Mouse (Mus musculus) hindbrain, embryonic 11.5 days (tissue): ENCODE data around the gene Prpf38a. TPM values are rescaled to one million over a fixed set of nuclear protein-coding genes. Genes with fewer than 3 reads are reported as not detected.
A peak's percentile ranks its signal among the peaks of the same experiment; 100 is the strongest.

ENCODE experiments used
- ATAC-seq: fragments of 200-750 bp; cut with Nextera tagmentation; 2 replicates; pipeline ENCODE4 v1.8.0; 2017; ENCODE audit warnings: mild to moderate bottlenecking, moderate TSS enrichment, moderate library complexity; ENCODE audit not compliant: low FRiP score
- DNase-seq: peaks from one replicate; pipeline ENCODE4 v3.0.0-alpha.2; 2015; ENCODE audit warnings: low spot score
- H3K27ac ChIP-seq: fragments of 300-500 bp; sonication (generic); 2 replicates; pipeline ENCODE4 v1.5.1; 2014; ENCODE audit warnings: mild to moderate bottlenecking, low read depth, low read length
- H3K27me3 ChIP-seq: fragments of 300-500 bp; sonication (generic); 2 replicates; pipeline ENCODE4 v1.6.1; 2014; ENCODE audit warnings: mild to moderate bottlenecking, low read length, moderate library complexity, mixed read lengths; ENCODE audit not compliant: control insufficient read depth, insufficient read depth
- H3K36me3 ChIP-seq: fragments of 300-500 bp; sonication (generic); 2 replicates; pipeline ENCODE4 v1.6.1; 2014; ENCODE audit warnings: mild to moderate bottlenecking, low read length, moderate library complexity, mixed read lengths; ENCODE audit not compliant: control insufficient read depth, insufficient read depth
- H3K4me1 ChIP-seq: fragments of 300-500 bp; sonication (generic); replicated peaks from 2 replicates; pipeline ENCODE4 v1.6.1; 2014; ENCODE audit warnings: low read length, mixed read lengths; ENCODE audit not compliant: control insufficient read depth, insufficient read depth
- H3K4me2 ChIP-seq: fragments of 300-500 bp; sonication (generic); replicated peaks from 2 replicates; pipeline ENCODE4 v1.6.1; 2014; ENCODE audit warnings: mild to moderate bottlenecking, low read depth, low read length
- H3K4me3 ChIP-seq: fragments of 300-500 bp; sonication (generic); 2 replicates; pipeline ENCODE4 v1.5.1; 2014; ENCODE audit warnings: low read depth, low read length
- H3K9ac ChIP-seq: fragments of 300-500 bp; sonication (generic); 2 replicates; pipeline ENCODE4 v1.6.1; 2014; ENCODE audit warnings: low read depth, low read length
- H3K9me3 ChIP-seq: fragments of 300-500 bp; sonication (generic); 2 replicates; pipeline ENCODE4 v1.6.1; 2016; ENCODE audit warnings: low read length; ENCODE audit not compliant: control insufficient read depth
- WGBS: fragments of 180-500 bp; shearing (Covaris S2); extraction: QIAGEN DNeasy Blood & Tissue Kit; methylation state at CpG from one replicate; pipeline ENCODE4 v1.1.7; 2014; 5-methylcytosine and 5-hydroxymethylcytosine counted together
- polyA plus RNA-seq: library from polyadenylated mRNA; unstranded; fragments of >200 nt; fragmentation: Nextera tagmentation; extraction: Ambion mirVana; gene quantifications from 2 replicates; pipeline ENCODE4 v1.2.1, GENCODE M21; 2014

Prpf38a gene
- 113 and 122 TPM in 2 replicates for polyA plus RNA-seq

- H3K4me2 ChIP-seq: peak within 1 kb of the TSS; percentile 60
- peak within 1 kb of the TSS; percentile 24 for H3K27ac ChIP-seq
- no peaks in the 10 kb centered on the region for H3K27me3 ChIP-seq
- H3K4me1 ChIP-seq: 0 out of 2 replicates have a peak, but pooled peaks cover 2% of the 10 kb centered on the region
- peak within 1 kb of the TSS; percentile 57 for H3K9ac ChIP-seq
- peak; percentile 99 for ATAC-seq
- H3K9me3 ChIP-seq: no peaks in the 10 kb centered on the region
- WGBS: under 1% methylated on average over 64 of the region's 64 CpGs
- peaks cover 2% of the 10 kb centered on the region; the same call in 1 of the 2 replicates for H3K36me3 ChIP-seq
- peak; percentile 100 for DNase-seq
- peak within 1 kb of the TSS; percentile 55 for H3K4me3 ChIP-seq
Measured at GRCm38 (mm10) chr4:108578840-108579742, at the start of gene Prpf38a, which contains the start of gene Orc1. Gene Prpf38a (minus strand): TSS chr4:108579336. Gene Orc1 (plus strand): TSS chr4:108579423.

- no peak for DNase-seq
- Histone ChIP-seq H3K9ac (no peak overlapping the region), H3K4me1 (no peaks in the 10 kb centered on the region), H3K36me3 (peaks cover 6% of the 10 kb centered on the region; the same call in 1 of the 2 replicates), H3K4me3 (no peak overlapping the region), H3K9me3 (no peaks in the 10 kb centered on the region), H3K4me2 (no peak overlapping the region), H3K27ac (no peak overlapping the region), H3K27me3 (no peaks in the 10 kb centered on the region)
- ATAC-seq: no peak
- WGBS: 97% methylated on average over 5 of the region's 5 CpGs
Measured at GRCm38 (mm10) chr4:108627066-108627465, 47.9 kb upstream of the Prpf38a start.

- Histone ChIP-seq H3K27me3 (no peaks in the 10 kb centered on the region), H3K9ac (no peak overlapping the region), H3K4me2 (no peak overlapping the region), H3K36me3 (no peaks in the 10 kb centered on the region), H3K27ac (no peak overlapping the region), H3K4me1 (0 out of 2 replicates have a peak, but pooled peaks cover 5% of the 10 kb centered on the region), H3K4me3 (no peak overlapping the region), H3K9me3 (no peaks in the 10 kb centered on the region)
- WGBS: 97% methylated on average over 6 of the region's 6 CpGs
- no peak for DNase-seq
- no peak for ATAC-seq
Measured at GRCm38 (mm10) chr4:108621504-108621903, 42.4 kb upstream of the Prpf38a start.

GRCm38 (mm10) chr4:108620536-108620935 is 41.4 kb upstream of the Prpf38a start:
- Histone ChIP-seq H3K9me3 (no peaks in the 10 kb centered on the region), H3K9ac (peak overlapping the region; percentile 93), H3K4me3 (peak overlapping the region; percentile 83), H3K4me1 (0 out of 2 replicates have a peak, but pooled peaks cover 5% of the 10 kb centered on the region), H3K27ac (no peak overlapping the region), H3K4me2 (peak overlapping the region; percentile 89), H3K27me3 (no peaks in the 10 kb centered on the region), H3K36me3 (no peaks in the 10 kb centered on the region)
- 24% methylated on average over 8 of the region's 8 CpGs for WGBS
- ATAC-seq (0 out of 2 replicates have a peak, but pooled peaks have one; percentile 10), DNase-seq (no peak)

GRCm38 (mm10) chr4:108619587-108620341 is 40.6 kb upstream of the Prpf38a start, which contains the start of gene Cc2d1b:
Gene Cc2d1b (plus strand): TSS chr4:108619940.
- 0 out of 2 replicates have a peak, but pooled peaks cover 5% of the 10 kb centered on the region for H3K4me1 ChIP-seq
- peak within 1 kb of the TSS; percentile 83 for H3K4me3 ChIP-seq
- peak within 1 kb of the TSS; percentile 93 for H3K9ac ChIP-seq
- no peaks in the 10 kb centered on the region for H3K27me3 ChIP-seq
- peak within 1 kb of the TSS; percentile 78 for H3K27ac ChIP-seq
- H3K36me3 ChIP-seq: no peaks in the 10 kb centered on the region
- ATAC-seq (peak; percentile 94), DNase-seq (peak; percentile 91)
- H3K9me3 ChIP-seq: no peaks in the 10 kb centered on the region
- H3K4me2 ChIP-seq: peak within 1 kb of the TSS; percentile 89
- WGBS: under 1% methylated on average over 73 of the region's 86 CpGs

GRCm38 (mm10) chr4:108619165-108619564 is 40.0 kb upstream of the Prpf38a start:
- no peaks in the 10 kb centered on the region for H3K27me3 ChIP-seq
- WGBS: 3% methylated on average over 10 of the region's 10 CpGs
- H3K9ac ChIP-seq: peak overlapping the region; percentile 93
- ATAC-seq: peak; percentile 68
- peak overlapping the region; percentile 83 for H3K4me3 ChIP-seq
- peak overlapping the region; percentile 89 for H3K4me2 ChIP-seq
- no peak for DNase-seq
- H3K36me3 ChIP-seq: no peaks in the 10 kb centered on the region
- 0 out of 2 replicates have a peak overlapping the region, but pooled peaks have one; percentile 42 for H3K27ac ChIP-seq
- H3K4me1 ChIP-seq: 0 out of 2 replicates have a peak, but pooled peaks cover 5% of the 10 kb centered on the region
- H3K9me3 ChIP-seq: no peaks in the 10 kb centered on the region

- Histone ChIP-seq H3K9me3 (no peaks in the 10 kb centered on the region), H3K27me3 (no peaks in the 10 kb centered on the region), H3K4me1 (0 out of 2 replicates have a peak, but pooled peaks cover 5% of the 10 kb centered on the region), H3K4me3 (peak overlapping the region; percentile 83; the same call in 1 of the 2 replicates), H3K9ac (no peak overlapping the region), H3K27ac (no peak overlapping the region), H3K4me2 (peak overlapping the region; percentile 89; the same call in 1 of the 2 replicates), H3K36me3 (no peaks in the 10 kb centered on the region)
- DNase-seq (no peak), ATAC-seq (no peak)
- 74% methylated on average over 4 of the region's 4 CpGs for WGBS
Measured at GRCm38 (mm10) chr4:108618586-108618985, 39.5 kb upstream of the Prpf38a start.

- DNase-seq (no peak), ATAC-seq (no peak)
- Histone ChIP-seq H3K4me3 (no peak overlapping the region), H3K9me3 (no peaks in the 10 kb centered on the region), H3K4me2 (no peak overlapping the region), H3K27ac (no peak overlapping the region), H3K9ac (no peak overlapping the region), H3K36me3 (no peaks in the 10 kb centered on the region), H3K4me1 (no peaks in the 10 kb centered on the region), H3K27me3 (no peaks in the 10 kb centered on the region)
- WGBS: 91% methylated on average over 5 of the region's 5 CpGs
Measured at GRCm38 (mm10) chr4:108610935-108611334, 31.8 kb upstream of the Prpf38a start.
